Mouse (Mus musculus): ENCODE measurements around the gene Fcer2a. TPM values are rescaled to one million over a fixed set of nuclear protein-coding genes. Genes with fewer than 3 reads are reported as not detected.

The Fcer2a gene
- total RNA-seq, 2 experiments from 2014 or later, result not detected

DNA sequence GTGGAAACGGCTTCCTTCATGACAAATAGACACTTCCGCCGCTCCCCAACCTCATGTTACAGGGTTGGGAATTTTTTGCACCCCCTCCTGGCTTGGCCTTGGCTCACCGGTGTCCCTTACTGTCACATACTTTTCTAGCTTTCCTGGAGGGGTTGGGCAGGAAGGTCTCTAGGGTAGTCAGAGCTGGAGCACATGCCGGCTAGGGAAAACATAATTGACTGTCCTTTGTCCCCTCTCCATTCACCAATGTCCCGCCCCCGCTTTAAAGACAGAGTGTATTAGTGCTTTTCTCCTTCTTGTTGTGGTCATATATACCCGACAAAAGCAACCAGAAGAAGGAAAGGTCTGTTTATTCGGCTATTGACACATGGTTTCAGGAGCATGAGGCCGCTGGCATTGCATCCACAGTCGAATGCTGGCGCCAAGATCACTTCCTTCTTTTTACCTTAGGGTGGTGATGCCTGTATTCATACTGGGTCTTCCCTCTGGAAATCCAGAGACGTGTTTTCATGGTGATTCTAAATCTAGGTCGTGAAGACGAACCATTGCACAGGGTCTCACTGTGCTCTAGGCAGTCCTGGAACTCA lies 16.9 kb downstream of the Fcer2a start:
- no peak for DNase-seq (ENCODE audit: low spot score in 2 of 2)

DNA sequence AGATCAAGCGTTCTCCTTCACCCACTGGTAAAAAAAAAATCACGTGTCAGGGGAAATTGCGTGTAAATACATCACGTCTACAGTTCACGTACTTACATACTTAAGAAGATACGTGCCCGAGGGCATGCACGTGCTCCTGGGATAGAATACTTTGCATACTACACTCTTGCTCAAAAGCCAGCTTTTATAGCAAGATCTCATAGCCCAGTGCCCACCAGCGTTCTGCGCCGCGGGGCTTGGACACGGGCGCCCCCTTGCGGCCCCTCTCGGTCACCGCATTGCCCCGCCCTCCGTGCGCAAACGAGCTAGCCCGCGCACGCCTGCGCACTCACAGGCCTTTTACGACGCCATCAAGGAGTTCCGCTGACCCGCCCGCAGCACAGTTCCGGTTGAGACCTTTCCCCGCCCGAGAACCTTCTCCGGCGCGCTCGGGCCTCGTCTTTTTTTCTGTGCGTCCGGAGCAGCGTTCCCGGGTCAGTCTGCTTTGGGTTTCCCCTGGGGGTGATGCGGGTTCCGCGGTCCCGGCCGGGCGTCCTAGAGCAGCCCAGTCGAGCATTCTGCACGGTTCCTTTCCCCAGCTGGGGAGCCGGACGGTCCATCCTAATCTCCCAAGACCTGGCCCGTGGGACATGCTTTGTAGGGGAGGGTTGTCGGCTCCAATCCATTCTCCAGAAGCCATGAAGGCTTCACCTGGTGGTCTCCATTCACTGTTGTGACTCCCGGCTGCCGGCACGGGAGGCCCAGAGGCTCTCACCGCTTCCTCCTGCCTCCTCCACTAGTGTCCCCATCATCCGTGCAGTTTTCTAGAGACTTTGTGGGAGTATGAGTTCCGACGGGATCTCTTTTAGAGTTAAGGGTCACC lies 17.6 kb downstream of the Fcer2a start, which contains the start of gene Trappc5:
Trappc5 (plus strand) TSS at position 169 of the 862 bp plus-strand sequence.
- DNase-seq (ENCODE audit: low spot score in 2 of 2), result peak; percentile 96 to 97

DNA sequence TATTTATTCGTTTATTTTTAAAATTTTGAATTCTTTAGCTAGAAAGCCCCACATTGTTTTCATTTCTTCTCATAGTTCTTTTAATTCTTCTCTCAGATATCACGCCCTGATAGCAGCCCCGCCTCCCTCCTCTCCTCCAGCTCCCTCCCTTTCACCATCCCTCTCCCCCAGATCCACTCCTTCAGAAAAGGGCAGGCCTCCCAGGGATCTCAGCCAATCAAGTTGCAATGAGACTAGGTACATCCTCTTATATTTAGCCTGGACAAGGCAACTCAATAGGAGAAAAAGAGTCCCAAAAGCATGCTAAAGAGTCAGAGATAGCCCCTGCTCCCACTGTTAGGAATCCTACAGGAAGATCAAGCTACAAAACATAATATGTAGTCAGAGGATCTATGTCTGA lies 19.3 kb downstream of the Fcer2a start:
- DNase-seq (ENCODE audit: low spot score in 2 of 2), result no peak

DNA sequence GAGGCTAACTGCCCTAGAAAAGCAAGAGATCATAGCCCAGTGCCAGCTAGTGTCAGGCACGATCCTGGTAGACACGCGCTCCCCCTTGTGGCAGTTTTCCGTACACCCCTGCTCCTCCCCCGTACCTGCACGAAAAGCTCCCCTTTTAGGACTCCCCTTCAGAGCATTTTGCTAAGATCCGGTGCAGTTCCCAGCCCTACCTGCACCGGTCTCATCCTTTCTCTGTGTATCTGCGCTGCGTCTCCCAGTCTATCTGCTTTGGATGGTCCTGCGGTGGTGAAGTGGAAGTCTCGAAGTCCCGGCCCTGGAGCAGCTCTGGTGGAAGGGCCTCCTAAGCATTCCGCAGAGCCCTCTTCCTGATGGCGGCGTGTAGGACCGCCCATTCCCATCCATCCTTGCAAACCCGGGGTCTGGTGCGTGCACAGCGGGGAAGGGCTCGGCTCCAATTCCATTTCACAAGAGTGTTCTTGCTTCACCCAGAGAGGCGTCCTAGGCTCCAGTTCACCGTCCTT lies 21.9 kb downstream of the Fcer2a start, which contains the start of gene Fcor:
Fcor (minus strand) TSS at position 383 of the 512 bp plus-strand sequence.
- DNase-seq (ENCODE audit: low spot score in 2 of 2), result peak; percentile 90 to 94

DNA sequence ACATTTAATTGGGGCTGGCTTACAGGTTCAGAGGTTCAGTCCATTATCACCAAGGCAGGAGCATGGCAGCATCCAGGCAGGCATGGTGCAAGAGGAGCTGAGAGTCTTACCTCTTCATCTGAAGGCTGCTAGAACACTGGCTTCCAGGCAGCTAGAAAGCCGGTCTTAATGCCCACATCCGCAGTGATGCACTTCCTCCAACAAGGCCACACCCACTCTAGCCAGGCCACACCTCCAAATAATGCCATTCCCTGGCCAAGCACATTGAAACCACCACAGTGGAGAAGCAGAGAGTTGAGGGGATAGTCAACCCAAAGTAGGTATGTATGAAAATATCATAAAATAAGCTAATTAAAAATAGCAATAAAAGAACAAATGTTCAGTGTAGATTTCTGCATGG lies 23.6 kb downstream of the Fcer2a start:
- DNase-seq (ENCODE audit: low spot score in 2 of 2), result no peak

DNA sequence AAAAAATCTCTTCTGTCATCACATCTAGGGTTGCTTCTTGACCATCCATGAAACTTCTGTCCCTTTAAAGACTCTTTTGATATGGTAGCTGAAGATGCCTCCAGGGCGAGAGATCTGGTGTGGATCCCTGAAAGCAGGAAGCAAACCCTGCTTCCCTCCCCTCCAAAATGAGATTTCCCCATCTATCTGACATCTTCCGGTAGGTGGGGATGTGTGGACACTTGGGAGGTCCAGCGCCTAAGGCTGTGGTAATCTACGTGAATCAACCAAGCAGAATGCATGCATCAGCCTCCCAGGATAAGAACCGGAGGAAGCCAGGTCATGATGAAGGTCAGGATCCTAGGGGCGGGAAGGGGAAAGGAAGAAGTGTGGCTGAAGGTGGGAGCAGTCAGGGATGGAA lies 28.5 kb downstream of the Fcer2a start, which contains the start of gene Mcemp1:
Mcemp1 (plus strand) TSS at position 248 of the 400 bp plus-strand sequence.
- DNase-seq (ENCODE audit: low spot score in 2 of 2), result no peak

DNA sequence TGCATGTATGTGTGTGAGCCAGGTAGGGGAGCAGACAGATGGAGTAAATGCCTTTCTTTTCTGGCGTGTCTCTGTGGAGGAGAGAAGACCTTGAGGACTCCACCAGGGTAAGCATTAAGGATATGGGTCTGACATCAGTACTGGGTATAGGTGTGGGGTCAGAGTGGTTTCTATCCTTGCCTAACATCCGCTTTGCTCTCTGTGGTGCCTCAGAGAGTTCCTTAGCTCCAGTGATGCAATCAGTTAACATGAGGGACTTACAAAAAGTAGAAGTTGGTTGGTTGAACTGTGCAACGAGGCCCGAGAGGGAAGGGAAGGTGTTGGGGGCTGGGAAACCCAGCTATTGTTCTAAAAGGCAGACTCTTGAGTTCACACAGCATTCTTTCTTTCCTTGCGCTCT lies 29.6 kb downstream of the Fcer2a start:
- no peak for DNase-seq (ENCODE audit: low spot score in 2 of 2)

DNA sequence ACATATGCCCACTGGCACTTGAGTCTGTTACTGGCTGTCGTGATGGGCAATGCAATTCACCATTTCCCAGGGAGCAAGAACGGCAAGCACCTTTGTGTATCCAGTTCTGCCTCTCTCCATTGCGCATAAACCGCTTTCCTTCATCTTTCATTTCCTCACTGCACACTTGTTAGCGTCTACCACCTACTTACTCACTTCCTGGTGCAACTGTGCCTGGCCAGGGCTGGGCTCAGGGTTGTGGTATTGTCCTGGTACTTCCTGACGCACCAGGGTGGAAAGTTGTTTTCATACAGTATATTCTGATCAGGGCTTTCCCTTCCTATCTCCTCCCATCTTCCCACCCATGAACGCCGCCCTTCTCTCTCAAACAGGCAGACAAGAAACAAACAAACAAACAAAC lies 33.1 kb downstream of the Fcer2a start:
- no peak for DNase-seq (ENCODE audit: low spot score in 2 of 2)

DNA sequence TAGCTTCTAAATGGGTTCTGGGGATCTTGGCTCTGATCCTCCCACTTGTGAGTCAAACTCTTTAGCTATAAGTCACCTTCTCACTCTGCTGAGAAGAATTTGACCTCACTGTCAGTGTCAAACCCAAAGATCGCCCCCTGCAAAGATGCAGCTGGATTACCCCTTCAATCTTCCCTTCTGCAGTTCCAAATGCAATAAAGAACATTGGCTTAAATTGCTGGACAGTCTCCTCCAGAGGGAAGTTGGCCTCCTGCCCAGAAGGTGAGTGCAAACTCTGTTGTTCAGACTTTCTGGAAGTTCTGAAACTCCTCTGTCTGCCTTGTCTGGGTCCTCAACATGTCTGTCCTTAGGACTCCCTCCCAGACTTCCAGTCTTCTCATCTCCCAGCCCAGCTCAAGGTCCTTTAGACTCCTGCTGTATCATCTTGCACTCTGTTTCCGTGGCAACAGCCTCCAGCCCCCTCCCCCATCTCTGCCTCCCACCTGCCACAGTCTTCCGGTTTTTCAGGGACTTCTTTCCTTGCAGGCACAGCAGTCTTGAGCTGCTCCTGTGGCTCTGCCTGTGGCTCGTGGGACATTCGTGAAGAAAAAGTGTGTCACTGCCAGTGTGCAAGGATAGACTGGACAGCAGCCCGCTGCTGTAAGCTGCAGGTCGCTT lies 37.1 kb downstream of the Fcer2a start:
- DNase-seq (ENCODE audit: low spot score in 2 of 2), result peak in 1 of 2 experiments; percentile 21

DNA sequence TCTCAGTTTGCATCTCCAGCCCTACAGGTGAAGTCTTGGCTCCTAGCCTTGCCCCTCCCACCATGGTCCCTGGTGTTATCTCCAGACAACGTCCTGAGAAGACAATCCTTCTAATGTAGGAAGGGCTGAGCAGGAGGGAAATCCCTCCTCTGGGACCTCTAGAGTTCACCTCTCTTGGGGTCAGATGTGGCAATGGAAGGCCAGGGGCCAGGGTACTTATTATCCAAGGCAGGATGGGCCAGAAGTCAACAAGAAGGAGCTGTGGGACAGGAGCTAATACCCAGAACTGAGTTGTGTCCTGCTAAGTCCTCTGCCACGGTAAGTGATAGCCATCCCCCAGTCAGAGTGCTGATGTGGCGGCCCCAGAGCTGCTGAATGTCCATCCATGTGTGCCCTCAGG lies 38.4 kb downstream of the Fcer2a start, which contains the start of gene Retn:
Retn (plus strand) TSS at position 245 of the 400 bp plus-strand sequence.
- DNase-seq (ENCODE audit: low spot score in 2 of 2), result no peak

DNA sequence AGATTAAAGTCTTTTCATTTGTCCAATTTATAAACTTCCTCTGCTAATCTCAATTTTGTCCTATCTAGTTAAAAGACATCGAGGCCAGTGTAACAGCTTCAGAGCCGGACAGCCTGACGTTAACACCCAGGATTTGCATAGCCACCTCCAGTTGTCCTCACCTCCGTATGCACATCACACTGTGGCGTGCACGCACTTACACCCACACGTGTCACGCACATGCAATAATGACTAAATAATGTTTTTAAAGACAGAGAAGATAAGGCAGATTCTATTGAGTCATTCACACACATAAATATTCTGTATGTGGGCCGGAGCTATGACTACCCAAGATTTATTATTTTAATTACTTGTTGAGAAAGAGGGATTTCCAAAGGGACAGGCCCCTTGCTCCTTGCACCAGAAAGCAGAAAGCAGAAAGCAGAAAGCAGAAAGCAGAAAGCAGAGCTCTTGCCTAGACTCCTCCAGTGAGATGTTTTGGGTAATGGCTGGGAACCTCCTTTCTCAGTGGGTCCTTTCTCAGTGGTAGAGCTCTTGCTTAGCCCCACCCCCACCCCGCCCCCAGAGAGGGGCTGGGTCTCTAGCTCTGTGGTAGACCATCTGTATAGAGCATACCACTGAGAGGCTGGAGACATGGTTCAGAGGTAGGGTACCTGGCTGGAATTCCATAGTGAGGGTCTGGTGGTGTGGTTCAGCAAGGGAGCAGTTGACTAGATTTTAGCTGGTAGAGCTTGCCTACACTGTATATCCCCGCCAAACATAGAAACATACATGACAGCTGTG lies 39.1 kb downstream of the Fcer2a start:
- DNase-seq (ENCODE audit: low spot score in 2 of 2), result no peak

DNA sequence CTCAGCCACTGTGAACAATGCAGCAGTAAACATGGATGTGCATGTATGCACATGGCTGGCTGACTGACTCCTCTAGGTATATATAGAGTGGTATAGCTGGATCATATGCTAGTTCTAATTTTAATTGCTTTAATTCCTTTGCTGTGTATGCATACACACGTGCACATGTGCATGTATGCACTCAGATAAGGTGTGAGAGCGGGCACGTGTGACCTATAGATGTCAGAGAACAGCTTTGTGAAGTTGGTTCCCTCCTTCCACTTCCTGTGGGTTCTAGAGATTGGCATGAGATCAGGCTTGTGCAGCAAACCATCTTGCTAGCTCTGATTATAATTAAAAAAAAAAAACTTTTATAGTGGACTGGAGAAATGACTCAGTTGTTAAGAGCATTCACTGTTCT lies 41.1 kb downstream of the Fcer2a start:
- no peak for DNase-seq (ENCODE audit: low spot score in 2 of 2)

DNA sequence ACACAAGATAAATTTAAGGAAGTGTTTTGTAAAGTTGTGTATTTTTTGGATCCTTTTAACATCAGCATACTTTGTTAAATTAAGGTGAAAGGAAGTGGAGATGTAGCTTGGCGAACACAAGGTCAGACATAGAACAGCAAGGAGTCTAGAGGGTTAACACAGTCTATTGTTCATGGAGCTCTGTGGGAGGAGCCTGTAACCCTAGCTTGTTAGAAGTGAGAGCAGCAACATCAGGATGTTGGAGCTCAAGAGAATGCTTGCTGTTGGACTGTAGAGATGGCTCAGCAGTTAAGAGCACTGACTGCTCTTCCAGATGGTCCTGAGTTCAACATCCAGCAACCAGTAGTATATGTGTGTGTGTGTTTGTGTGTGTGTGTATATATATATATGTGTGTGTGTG lies 45.0 kb downstream of the Fcer2a start:
- DNase-seq (ENCODE audit: low spot score in 2 of 2), result no peak

DNA sequence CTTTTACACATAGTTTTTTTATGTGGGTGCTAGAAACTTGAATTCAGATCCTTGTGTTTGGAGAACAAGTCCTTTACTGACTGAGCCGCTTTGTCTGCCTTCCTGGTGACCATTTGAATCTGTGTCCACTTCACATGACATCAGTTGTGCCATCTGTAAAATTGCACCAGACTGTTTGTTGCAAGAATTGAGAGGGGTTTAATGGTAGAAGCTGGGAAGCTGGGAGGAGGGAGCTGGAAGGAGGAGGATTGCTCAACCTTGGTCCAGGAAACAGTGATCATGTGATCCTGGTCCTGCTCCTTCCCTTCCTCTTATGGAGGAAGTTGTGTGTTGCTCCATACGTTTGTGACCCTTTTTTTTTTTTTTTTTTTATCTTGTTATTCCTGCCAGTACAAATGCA lies 45.7 kb downstream of the Fcer2a start:
- no peak for DNase-seq (ENCODE audit: low spot score in 2 of 2)

DNA sequence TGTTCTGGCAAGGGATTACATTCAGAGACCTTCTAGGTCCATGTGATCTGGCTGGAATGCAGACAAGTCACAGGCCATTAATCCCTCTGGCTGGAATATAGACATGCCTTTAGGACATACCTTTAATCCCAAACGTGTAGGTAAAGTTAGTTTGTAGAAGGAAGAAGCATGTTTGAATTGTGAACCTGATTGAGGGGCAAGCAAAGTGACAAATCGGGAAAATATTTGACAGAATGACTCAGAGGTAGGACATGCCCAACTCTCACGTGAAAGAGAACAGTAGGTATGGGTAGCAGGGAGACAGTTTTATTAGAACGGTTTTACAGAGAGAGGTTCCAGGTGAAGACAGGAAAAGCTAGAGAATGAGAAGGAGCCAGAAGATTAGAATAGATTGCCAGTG lies 46.4 kb downstream of the Fcer2a start:
- DNase-seq (ENCODE audit: low spot score in 2 of 2), result no peak

DNA sequence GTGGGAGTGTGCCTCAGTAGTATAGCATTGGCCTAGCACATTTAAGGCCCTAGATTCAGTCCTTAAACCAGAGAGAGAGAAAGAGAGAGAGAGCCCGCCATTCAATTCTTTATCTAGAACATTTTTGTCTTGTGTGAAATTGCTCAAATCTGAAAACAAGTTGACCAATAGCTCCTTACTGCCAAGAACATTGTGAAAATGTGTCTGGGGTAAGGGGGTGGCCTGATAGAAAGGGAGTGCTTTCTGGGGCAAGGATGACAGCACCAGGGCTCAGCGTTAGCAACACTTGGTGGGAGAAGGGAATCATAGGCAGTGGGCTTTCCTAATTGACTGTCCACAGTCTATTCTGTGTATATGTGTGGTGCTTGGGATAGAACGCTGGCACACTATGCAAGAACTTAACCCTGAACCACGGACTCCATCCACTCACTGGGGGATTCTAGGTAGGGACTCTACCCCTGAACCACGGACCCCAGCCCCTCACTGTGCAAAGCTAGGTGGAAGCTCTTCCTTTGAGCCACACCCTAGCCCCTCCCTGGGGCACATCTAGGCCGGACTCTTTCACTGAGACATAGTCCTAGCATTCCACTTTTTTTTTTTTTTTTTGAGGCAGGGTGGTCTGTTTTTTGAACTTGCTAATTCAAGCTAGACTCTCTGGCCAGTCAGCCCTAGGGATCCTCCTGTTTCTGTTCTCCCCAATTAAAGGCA lies 47.0 kb downstream of the Fcer2a start:
- DNase-seq (ENCODE audit: low spot score in 2 of 2), result no peak

DNA sequence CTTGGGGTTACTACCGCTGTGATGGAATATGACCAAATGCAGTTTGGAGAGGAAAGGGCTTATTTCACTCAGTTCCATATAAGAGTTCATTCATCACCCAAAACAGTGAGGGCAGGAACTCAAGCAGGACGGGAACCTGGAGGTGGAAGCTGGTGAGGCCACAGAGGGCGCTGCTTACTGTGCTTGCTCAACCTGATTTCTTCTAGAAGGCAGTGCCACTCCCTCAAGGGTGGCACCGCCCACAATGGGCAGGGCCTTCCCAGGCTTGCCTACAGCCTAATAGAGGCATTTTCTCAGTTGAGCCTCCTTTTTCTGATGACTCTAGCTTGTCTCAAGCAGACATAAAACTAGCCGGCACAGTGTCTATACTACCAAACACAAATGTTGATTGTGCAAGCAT lies 48.2 kb downstream of the Fcer2a start:
- peak; percentile 25 to 32 for DNase-seq (ENCODE audit: low spot score in 2 of 2)
